In genomic region chr7:115842251-115842650, GRCm38 (mm10) we compare ENCODE assay signal across 27 mouse cellular contexts.
DNase-seq lines count a peak whose midpoint lies in the region; ATAC-seq and TF ChIP-seq lines count a peak whose summit lies in the region.
"Had no signal": no experiment of that assay in that cellular context is flagged by ENCODE, and none has a peak within 500 bp of the region (broad histone marks: within the 10 kb centered on the region; RNA-seq: fewer than 3 reads in every experiment).

No protein-coding gene starts in this region.

- no peak for DNase-seq in thymus, adult 2 months
- DNase-seq: adrenal gland, postnatal 10 days; adrenal gland, postnatal 36 days; cerebellum, adult 18-20 months; cerebellum, adult 9-10 months; cerebellum, postnatal 25 days; embryo, embryonic 11 days; forebrain, postnatal 0 days; gastrocnemius, adult 2 months; gastrocnemius, postnatal 14 days; heart, adult 18-20 months; heart, postnatal 10 days; heart, postnatal 36 days had no signal

- no peak for TF ChIP-seq POLR2A in thymus, adult 2 months (IDR thresholded peaks at IDR 0.05; ENCODE audit: control insufficient read depth, extremely low read depth, insufficient read depth, low read length, poor library complexity)

- no peaks in the 10 kb centered on the region for H3K27me3 ChIP-seq in erythroblast, embryonic 14.5 days (ENCODE audit: control insufficient read depth)
- no peaks in the 10 kb centered on the region for H3K27me3 ChIP-seq in liver, embryonic 12.5 days (replicated peaks)
- H3K27me3 ChIP-seq in liver, embryonic 15.5 days = no peaks in the 10 kb centered on the region
- no peaks in the 10 kb centered on the region for H3K27me3 ChIP-seq in hindbrain, embryonic 16.5 days (replicated peaks; ENCODE audit: control insufficient read depth, insufficient read depth, low read length)
- H3K27me3 ChIP-seq in thymus, adult 2 months (ENCODE audit: control insufficient read depth, insufficient read depth, low read length) = no peaks in the 10 kb centered on the region
- H3K27me3 ChIP-seq: embryonic facial prominence, embryonic 13.5 days; heart, embryonic 12.5 days; heart, embryonic 15.5 days; Patski had no signal

- peak overlapping the region; percentile 70 for H3K4me3 ChIP-seq in erythroblast, embryonic 14.5 days (replicated peaks)
- H3K4me3 ChIP-seq in liver, embryonic 12.5 days = peak overlapping the region; percentile 42
- H3K4me3 ChIP-seq in liver, embryonic 15.5 days (replicated peaks) = peak overlapping the region; percentile 47
- no peak overlapping the region for H3K4me3 ChIP-seq in hindbrain, embryonic 16.5 days (ENCODE audit: low read length)
- no peak overlapping the region for H3K4me3 ChIP-seq in thymus, adult 2 months (ENCODE audit: control insufficient read depth, insufficient read depth, low read length)
- H3K4me3 ChIP-seq: embryonic facial prominence, embryonic 10.5 days; embryonic facial prominence, embryonic 13.5 days; gastrocnemius, adult 2 months; heart, embryonic 12.5 days; heart, embryonic 15.5 days; hindbrain, embryonic 10.5 days had no signal

- no peak for TF ChIP-seq CTCF in thymus, adult 2 months (IDR thresholded peaks at IDR 0.05; ENCODE audit: borderline replicate concordance, control insufficient read depth, extremely low read depth, insufficient read depth, low read length, poor library complexity)

- ATAC-seq in erythroblast, adult 5-6 weeks (replicated peaks; ENCODE audit: low FRiP score, poor library complexity, severe bottlenecking) = no peak
- ATAC-seq in liver, embryonic 12.5 days = no peak
- ATAC-seq in liver, embryonic 15.5 days (ENCODE audit: insufficient read depth) = no peak
- ATAC-seq in megakaryocyte, adult 5-6 weeks (ENCODE audit: poor library complexity, severe bottlenecking) = no peak
- no peak for ATAC-seq in hindbrain, embryonic 16.5 days
- ATAC-seq: forebrain, embryonic 14.5 days; forebrain, postnatal 0 days; Patski had no signal

- H3K27ac ChIP-seq in liver, embryonic 12.5 days = peak overlapping the region; percentile 66; the same call in 1 of the 2 replicates
- peak overlapping the region; percentile 52; the same call in 1 of the 2 replicates for H3K27ac ChIP-seq in liver, embryonic 15.5 days (replicated peaks)
- H3K27ac ChIP-seq in hindbrain, embryonic 16.5 days (ENCODE audit: low read depth, low read length) = no peak overlapping the region
- no peak overlapping the region for H3K27ac ChIP-seq in thymus, adult 2 months (ENCODE audit: control insufficient read depth, insufficient read depth, low read length)
- H3K27ac ChIP-seq: embryonic facial prominence, embryonic 10.5 days; embryonic facial prominence, embryonic 13.5 days; gastrocnemius, adult 2 months; heart, embryonic 15.5 days; hindbrain, embryonic 10.5 days; hindbrain, embryonic 14.5 days had no signal

- H3K4me2 ChIP-seq in liver, embryonic 12.5 days = peak overlapping the region; percentile 62
- H3K4me2 ChIP-seq in liver, embryonic 15.5 days = peak overlapping the region; percentile 66
- H3K4me2 ChIP-seq in hindbrain, embryonic 16.5 days (ENCODE audit: low read length) = no peak overlapping the region
- H3K4me2 ChIP-seq: embryonic facial prominence, embryonic 13.5 days; heart, embryonic 12.5 days; heart, embryonic 15.5 days; hindbrain, embryonic 14.5 days had no signal

- H3K9me3 ChIP-seq in erythroblast, embryonic 14.5 days (ENCODE audit: control insufficient read depth, low read length) = no peaks in the 10 kb centered on the region
- H3K9me3 ChIP-seq in liver, embryonic 12.5 days (replicated peaks) = no peaks in the 10 kb centered on the region
- no peaks in the 10 kb centered on the region for H3K9me3 ChIP-seq in liver, embryonic 15.5 days (replicated peaks)
- no peaks in the 10 kb centered on the region for H3K9me3 ChIP-seq in hindbrain, embryonic 16.5 days (ENCODE audit: control insufficient read depth, low read length)
- H3K9me3 ChIP-seq: embryonic facial prominence, embryonic 10.5 days; embryonic facial prominence, embryonic 13.5 days; heart, embryonic 12.5 days; heart, embryonic 15.5 days; hindbrain, embryonic 10.5 days had no signal

- H3K9ac ChIP-seq in liver, embryonic 12.5 days = peak overlapping the region; percentile 51
- H3K9ac ChIP-seq in liver, embryonic 15.5 days = peak overlapping the region; percentile 42; the same call in 1 of the 2 replicates
- no peak overlapping the region for H3K9ac ChIP-seq in hindbrain, embryonic 16.5 days (ENCODE audit: low read depth, low read length)
- H3K9ac ChIP-seq: embryonic facial prominence, embryonic 13.5 days; forebrain, postnatal 0 days; heart, embryonic 12.5 days; heart, embryonic 15.5 days; hindbrain, embryonic 14.5 days had no signal

- H3K36me3 ChIP-seq in erythroblast, embryonic 14.5 days (ENCODE audit: control insufficient read depth) = peaks cover 54% of the 10 kb centered on the region
- no peaks in the 10 kb centered on the region for H3K36me3 ChIP-seq in liver, embryonic 12.5 days
- H3K36me3 ChIP-seq in liver, embryonic 15.5 days (replicated peaks) = no peaks in the 10 kb centered on the region
- H3K36me3 ChIP-seq in hindbrain, embryonic 16.5 days (ENCODE audit: control insufficient read depth, insufficient read depth, low read length) = no peaks in the 10 kb centered on the region
- no peaks in the 10 kb centered on the region for H3K36me3 ChIP-seq in thymus, adult 2 months (ENCODE audit: control insufficient read depth, insufficient read depth, low read length)
- H3K36me3 ChIP-seq: embryonic facial prominence, embryonic 10.5 days; embryonic facial prominence, embryonic 13.5 days; heart, embryonic 12.5 days; heart, embryonic 15.5 days; hindbrain, embryonic 10.5 days had no signal

- peaks cover 68% of the 10 kb centered on the region for H3K4me1 ChIP-seq in erythroblast, embryonic 14.5 days (ENCODE audit: control insufficient read depth)
- peaks cover 57% of the 10 kb centered on the region for H3K4me1 ChIP-seq in liver, embryonic 12.5 days
- peaks cover 55% of the 10 kb centered on the region for H3K4me1 ChIP-seq in liver, embryonic 15.5 days (replicated peaks)
- no peaks in the 10 kb centered on the region for H3K4me1 ChIP-seq in hindbrain, embryonic 16.5 days (ENCODE audit: control insufficient read depth, insufficient read depth, low read depth, low read length)
- no peaks in the 10 kb centered on the region for H3K4me1 ChIP-seq in thymus, adult 2 months (replicated peaks; ENCODE audit: control insufficient read depth, insufficient read depth, low read length)
- H3K4me1 ChIP-seq: embryonic facial prominence, embryonic 10.5 days; embryonic facial prominence, embryonic 13.5 days; heart, embryonic 15.5 days; hindbrain, embryonic 10.5 days had no signal

Comparison
In these comparisons a context has a peak if more than half of its experiments do, and no peak if none do; other contexts are left out.
1. H3K4me3 ChIP-seq: peak in erythroblast, embryonic 14.5 days (single experiment), liver, embryonic 12.5 days (single experiment) and liver, embryonic 15.5 days (single experiment); none in hindbrain, embryonic 16.5 days (single experiment) and thymus, adult 2 months (single experiment).
2. H3K27ac ChIP-seq: peak in liver, embryonic 12.5 days (single experiment) and liver, embryonic 15.5 days (single experiment); none in hindbrain, embryonic 16.5 days (single experiment) and thymus, adult 2 months (single experiment).